Mouse (Mus musculus) cortical plate, adult 2 months (tissue): ENCODE measurements around the gene Cenpu.

Experiments used
- CTCF ChIP-seq: fragments of 200-500 bp; IDR thresholded peaks from 2 replicates; pipeline ENCODE4 v1.5.1; 2011; ENCODE audit warnings: mild to moderate bottlenecking, control low read depth, low read length; ENCODE audit not compliant: insufficient read depth; ENCODE audit errors: extremely low read depth
- POLR2A ChIP-seq: fragments of 200-500 bp; IDR thresholded peaks from 2 replicates; pipeline ENCODE4 v1.6.1; 2011; ENCODE audit warnings: mild to moderate bottlenecking, low read length, control low read depth; ENCODE audit not compliant: insufficient read depth; ENCODE audit errors: extremely low read depth

GRCm38 (mm10) chr8:46529508-46529907 is 22.3 kb upstream of the Cenpu start:
- TF ChIP-seq CTCF (no peak), POLR2A (no peak)
